Mouse (Mus musculus) bone marrow macrophage, adult 2 months (primary cell): ENCODE results near the gene Cnga4. TPM values are rescaled to one million over a fixed set of nuclear protein-coding genes. Genes with fewer than 3 reads are reported as not detected.
"Not testable (repeated sequence)": the region's sequence is repeated elsewhere in the genome, so short reads cannot be mapped to it uniquely, and the experiment has no call there.

Experiments used
- H3K27ac ChIP-seq: 2 replicates; pipeline ENCODE4 v1.5.1; 2012; ENCODE audit warnings: low read depth, low read length; ENCODE audit not compliant: insufficient read depth
- H3K4me1 ChIP-seq: 2 replicates; pipeline ENCODE4 v1.6.1; 2012; ENCODE audit warnings: low read length; ENCODE audit not compliant: control insufficient read depth, insufficient read depth
- H3K4me3 ChIP-seq: 2 replicates; pipeline ENCODE4 v1.5.1; 2012; ENCODE audit warnings: mild to moderate bottlenecking, low read length, moderate library complexity; ENCODE audit not compliant: insufficient read depth
- CTCF ChIP-seq: IDR thresholded peaks from 2 replicates; pipeline ENCODE4 v1.5.1; 2012; ENCODE audit warnings: low read depth, mild to moderate bottlenecking, low read length, moderate library complexity
- POLR2A ChIP-seq: IDR thresholded peaks from 2 replicates; pipeline ENCODE4 v1.6.1; 2012; ENCODE audit warnings: mild to moderate bottlenecking, low read depth, low read length, borderline replicate concordance
- polyA plus RNA-seq: library from polyadenylated mRNA; stranded (reverse); fragments of >200 nt; gene quantifications from 2 replicates; pipeline ENCODE4 v1.2.4, GENCODE M21; 2012; ENCODE audit not compliant: missing spikeins, insufficient read depth, insufficient read length

Gene Cnga4
- polyA plus RNA-seq, 1 experiment, result not detected

GRCm38 (mm10) chr7:105411874-105412632 lies 7.7 kb downstream of the Cnga4 start:
- peak; percentile 94 for TF ChIP-seq CTCF
- H3K4me3 ChIP-seq, H3K27ac ChIP-seq, H3K4me1 ChIP-seq: not testable (repeated sequence)

GRCm38 (mm10) chr7:105414385-105414784 lies 10.0 kb downstream of the Cnga4 start:
- TF ChIP-seq CTCF (no peak), POLR2A (no peak)
- no peak overlapping the region for H3K4me3 ChIP-seq

GRCm38 (mm10) chr7:105416529-105416928 lies 12.2 kb downstream of the Cnga4 start:
- Histone ChIP-seq H3K27ac (no peak overlapping the region), H3K4me3 (no peak overlapping the region), H3K4me1 (no peaks in the 10 kb centered on the region)
- TF ChIP-seq CTCF (no peak), POLR2A (no peak)

More at GRCm38 (mm10) chr7:105414385-105414784, 10.0 kb downstream of the Cnga4 start:
- H3K4me1 ChIP-seq, result no peaks in the 10 kb centered on the region
- no peak overlapping the region for H3K27ac ChIP-seq

- no peak overlapping the region for H3K4me3 ChIP-seq
- TF ChIP-seq CTCF (no peak), POLR2A (no peak)
- H3K4me1 ChIP-seq, result no peaks in the 10 kb centered on the region
- no peak overlapping the region for H3K27ac ChIP-seq
Measured at GRCm38 (mm10) chr7:105418106-105418505, 13.7 kb downstream of the Cnga4 start.

GRCm38 (mm10) chr7:105420903-105421302 lies 16.5 kb downstream of the Cnga4 start:
- no peak overlapping the region for H3K27ac ChIP-seq
- TF ChIP-seq CTCF, result no peak
- TF ChIP-seq POLR2A, result no peak
- H3K4me1 ChIP-seq, result no peaks in the 10 kb centered on the region
- H3K4me3 ChIP-seq, result no peak overlapping the region

- Histone ChIP-seq H3K4me1 (no peaks in the 10 kb centered on the region), H3K27ac (no peak overlapping the region), H3K4me3 (no peak overlapping the region)
- no peak for TF ChIP-seq POLR2A
- no peak for TF ChIP-seq CTCF
Measured at GRCm38 (mm10) chr7:105424368-105424767, 20.0 kb downstream of the Cnga4 start.

GRCm38 (mm10) chr7:105425424-105426043 lies 21.2 kb downstream of the Cnga4 start, which contains the start of gene Cckbr:
Cckbr (plus strand) TSS chr7:105425731.
- Histone ChIP-seq H3K4me3 (no peak within 1 kb of the TSS), H3K4me1 (no peaks in the 10 kb centered on the region), H3K27ac (no peak within 1 kb of the TSS)
- TF ChIP-seq POLR2A, result no peak

- Histone ChIP-seq H3K27ac (no peak overlapping the region), H3K4me1 (no peaks in the 10 kb centered on the region), H3K4me3 (no peak overlapping the region)
- TF ChIP-seq POLR2A (no peak), CTCF (no peak)
Measured at GRCm38 (mm10) chr7:105426051-105426450, 21.7 kb downstream of the Cnga4 start.

- H3K27ac ChIP-seq, result no peak overlapping the region
- no peaks in the 10 kb centered on the region for H3K4me1 ChIP-seq
- H3K4me3 ChIP-seq, result no peak overlapping the region
- TF ChIP-seq POLR2A (no peak), CTCF (no peak)
Measured at GRCm38 (mm10) chr7:105432058-105432457, 27.7 kb downstream of the Cnga4 start.

GRCm38 (mm10) chr7:105433859-105434258 lies 29.5 kb downstream of the Cnga4 start:
- Histone ChIP-seq H3K4me3 (no peak overlapping the region), H3K27ac (no peak overlapping the region), H3K4me1 (no peaks in the 10 kb centered on the region)
- TF ChIP-seq POLR2A, result no peak
- TF ChIP-seq CTCF, result no peak

- no peak overlapping the region for H3K27ac ChIP-seq
- no peaks in the 10 kb centered on the region for H3K4me1 ChIP-seq
- no peak overlapping the region for H3K4me3 ChIP-seq
- TF ChIP-seq CTCF (no peak), POLR2A (no peak)
Measured at GRCm38 (mm10) chr7:105434798-105435197, 30.4 kb downstream of the Cnga4 start.
